Mouse (Mus musculus) embryonic fibroblast, embryonic 13.5 days (primary cell): ENCODE results near the gene Abca14.

Experiments
- CTCF ChIP-seq: IDR thresholded peaks from 2 replicates; pipeline ENCODE4 v1.5.1; 2011; ENCODE audit warnings: mild to moderate bottlenecking, control low read depth, low read length, moderate library complexity, borderline replicate concordance; ENCODE audit not compliant: insufficient read depth
- POLR2A ChIP-seq: IDR thresholded peaks from 2 replicates; pipeline ENCODE4 v1.6.1; 2011; ENCODE audit warnings: low read depth, mild to moderate bottlenecking, control low read depth, low read length, moderate library complexity

GRCm38 (mm10) chr7:120205989-120206388 is 2.2 kb downstream of the Abca14 start:
- no peak for TF ChIP-seq POLR2A
- no peak for TF ChIP-seq CTCF
